Mouse (Mus musculus) heart, adult 2 months (tissue): Measurements from ENCODE around the gene Asb13. TPM values are rescaled to one million over a fixed set of nuclear protein-coding genes. Genes with fewer than 3 reads are reported as not detected.

ENCODE experiments used
- DNase-seq, 2 experiments: peaks; one replicate each; pipeline ENCODE4 v3.0.0; 2021
- H3K27ac ChIP-seq: fragments of 200-600 bp; 2 replicates; pipeline ENCODE4 v1.8.1; 2022
- H3K27me3 ChIP-seq: fragments of 200-500 bp; 2 replicates; pipeline ENCODE4 v1.6.1; 2012; ENCODE audit warnings: mild to moderate bottlenecking, low read length, inconsistent platforms, mixed read lengths; ENCODE audit not compliant: control insufficient read depth, insufficient read depth
- H3K36me3 ChIP-seq: fragments of 200-500 bp; 2 replicates; pipeline ENCODE4 v1.6.1; 2012; ENCODE audit warnings: low read length, inconsistent platforms; ENCODE audit not compliant: control insufficient read depth, insufficient read depth
- H3K4me1 ChIP-seq: fragments of 200-500 bp; 2 replicates; pipeline ENCODE4 v1.6.1; 2011; ENCODE audit warnings: low read length; ENCODE audit not compliant: control insufficient read depth, insufficient read depth
- H3K4me3 ChIP-seq: fragments of 200-600 bp; 2 replicates; pipeline ENCODE4 v1.8.1; 2022
- H3K79me2 ChIP-seq: fragments of 200-500 bp; replicated peaks from 2 replicates; pipeline ENCODE4 v1.6.1; 2012; ENCODE audit warnings: mild to moderate bottlenecking, inconsistent platforms, low read length, moderate library complexity, mixed read lengths; ENCODE audit not compliant: control insufficient read depth, insufficient read depth
- H3K9ac ChIP-seq: fragments of 200-500 bp; 2 replicates; pipeline ENCODE4 v1.6.1; 2012; ENCODE audit warnings: low read depth, mild to moderate bottlenecking, control low read depth, inconsistent platforms, low read length, mixed read lengths
- CTCF ChIP-seq: fragments of 200-600 bp; IDR thresholded peaks from 2 replicates; pipeline ENCODE4 v1.8.1; 2022; ENCODE audit warnings: antibody characterized with exemption, mild to moderate bottlenecking, moderate library complexity
- EP300 ChIP-seq: fragments of 200-500 bp; IDR thresholded peaks from 2 replicates; pipeline ENCODE4 v1.6.1; 2011; ENCODE audit warnings: low read depth, low read length, control low read depth; ENCODE audit not compliant: insufficient read depth
- POLR2A ChIP-seq: fragments of 200-500 bp; IDR thresholded peaks from 2 replicates; pipeline ENCODE4 v1.6.1; 2011; ENCODE audit warnings: mild to moderate bottlenecking, low read depth, low read length, control low read depth; ENCODE audit not compliant: insufficient read depth
- WGBS: fragments of 180-500 bp; shearing (Covaris S2); methylation state at CpG from one replicate; pipeline ENCODE4 v1.1.7; 2018; 5-methylcytosine and 5-hydroxymethylcytosine counted together
- intact Hi-C: fragments of 180-260 bp; cut with DNase I; formaldehyde crosslinking; loops from one replicate; pipeline ENCODE4 v1.15.1; 2025
- polyA plus RNA-seq: library from polyadenylated mRNA; depleted of rRNA; stranded (reverse); fragments of >200 nt; gene quantifications from 2 replicates; pipeline ENCODE4 v1.2.3, GENCODE M21; 2012; rRNA removed
- total RNA-seq, 2 experiments: library from RNA; stranded (reverse); gene quantifications; 2 replicates each; pipeline ENCODE4 v1.2.3; 2021

Asb13 gene
- total and polyA plus RNA-seq, 3 experiments, result 8.4 to 11.5 (median 8.7) TPM

- TF ChIP-seq POLR2A (no peak), EP300 (no peak), CTCF (no peak)
- 66% methylated on average over 4 of the region's 4 CpGs for WGBS
- Histone ChIP-seq H3K36me3 (no peaks in the 10 kb centered on the region), H3K27me3 (no peaks in the 10 kb centered on the region), H3K4me3 (no peak overlapping the region), H3K79me2 (no peaks in the 10 kb centered on the region), H3K27ac (no peak overlapping the region), H3K9ac (no peak overlapping the region), H3K4me1 (no peaks in the 10 kb centered on the region)
- intact Hi-C loops, result no loop called here
- DNase-seq, result no peak
Measured at GRCm38 (mm10) chr13:3700752-3701151, 66.9 kb downstream of the Asb13 start.

Other genes with a start within 250 kb of the Asb13 start
- gene Gdi2, start 96.0 kb upstream of the Asb13 start, total RNA-seq, result 100 to 1,000 TPM; 243 to 262 TPM
- 71.4 and 114 TPM in 2 replicates for gene Gdi2, start 96.0 kb upstream of the Asb13 start, polyA plus RNA-seq
- 10 to 100 TPM; 12.8 to 13.1 TPM for gene Fam208b, start 22.9 kb upstream of the Asb13 start, total RNA-seq
- 2.5 and 5.4 TPM in 2 replicates for gene Fam208b, start 22.9 kb upstream of the Asb13 start, polyA plus RNA-seq
- not detected for gene Calml3, start 170.3 kb downstream of the Asb13 start, total RNA-seq
- 2.7 TPM in 1 of 2 replicates, not detected in the other for gene Calml3, start 170.3 kb downstream of the Asb13 start, polyA plus RNA-seq
- not detected for gene Calm4, start 203.7 kb downstream of the Asb13 start, total RNA-seq
- gene Calm4, start 203.7 kb downstream of the Asb13 start, polyA plus RNA-seq, result not detected in 2 replicates
- gene Calm5, start 220.1 kb downstream of the Asb13 start, total RNA-seq, result not detected
- gene Calm5, start 220.1 kb downstream of the Asb13 start, polyA plus RNA-seq, result not detected in 2 replicates